Mouse (Mus musculus) cerebellum, postnatal 10 days (tissue): ENCODE measurements at regions not wholly inside any gene's neighbourhood (a gene's known extent, or its start where the extent isn't known, plus 50 kb on each side); places are given as distances from the start of the nearest gene placed in this dataset.

Experiments used
- DNase-seq, 2 experiments: peaks; one replicate each; pipeline ENCODE4 v3.0.0; 2021; ENCODE audit warnings: mixed read lengths in 2 of 2

DNA sequence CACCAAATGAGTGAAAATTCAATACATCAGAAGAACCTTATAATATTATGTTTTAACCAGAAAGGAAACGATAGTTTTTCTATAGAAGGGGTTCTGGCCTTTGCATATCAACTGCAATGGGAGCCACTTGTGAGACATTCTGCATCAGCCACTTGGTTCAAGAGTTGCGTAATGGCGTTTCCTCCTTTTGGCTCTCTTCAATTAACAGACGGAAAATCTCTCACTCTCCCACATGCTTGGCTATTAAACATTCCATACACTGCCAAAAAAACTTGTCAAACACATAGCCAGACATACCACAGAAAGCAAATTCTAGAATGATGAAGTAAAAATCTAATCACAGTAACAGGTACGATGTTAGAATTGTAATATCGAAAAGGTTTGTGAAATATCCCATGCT, 643.1 kb upstream of the Slit2 start:
- DNase-seq: peak in 1 of 2 experiments; percentile 4

DNA sequence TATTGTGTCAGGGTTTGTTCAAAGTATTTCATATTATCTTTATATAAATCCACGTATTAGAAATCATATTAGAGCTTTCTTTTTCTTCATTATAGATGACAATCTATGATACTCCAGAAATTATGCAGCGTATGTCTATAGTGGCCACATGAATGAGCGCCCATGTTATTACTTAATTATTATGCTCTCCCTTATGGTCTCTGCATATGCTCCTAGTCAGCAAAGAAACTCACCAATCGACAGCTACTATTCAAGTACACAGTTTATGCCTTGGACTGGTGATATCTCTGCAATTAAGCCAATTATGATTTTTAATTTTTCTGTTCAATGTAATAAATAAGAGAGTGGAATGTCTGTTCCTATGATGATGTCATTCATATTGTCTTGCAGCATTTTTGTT, 612.8 kb upstream of the Slit2 start:
- no peak for DNase-seq

DNA sequence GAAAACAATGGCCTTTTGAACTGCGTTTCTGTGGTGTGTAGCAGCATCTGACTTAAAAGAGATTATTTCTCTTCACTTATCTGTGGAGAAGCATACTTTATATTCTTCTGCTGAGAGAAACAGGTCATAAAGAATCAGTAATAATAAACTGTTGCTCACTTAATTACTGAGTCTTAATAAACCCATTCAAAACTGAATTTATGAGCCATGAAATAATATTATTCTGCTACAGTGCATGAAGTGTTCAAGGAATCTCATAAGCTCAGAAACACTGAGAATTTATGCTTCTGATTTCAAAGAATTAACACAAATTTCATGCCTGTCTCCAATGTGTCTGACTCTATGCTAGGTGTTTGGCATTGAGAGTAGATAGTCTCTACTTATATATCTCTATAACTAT, 597.0 kb upstream of the Slit2 start:
- no peak for DNase-seq

DNA sequence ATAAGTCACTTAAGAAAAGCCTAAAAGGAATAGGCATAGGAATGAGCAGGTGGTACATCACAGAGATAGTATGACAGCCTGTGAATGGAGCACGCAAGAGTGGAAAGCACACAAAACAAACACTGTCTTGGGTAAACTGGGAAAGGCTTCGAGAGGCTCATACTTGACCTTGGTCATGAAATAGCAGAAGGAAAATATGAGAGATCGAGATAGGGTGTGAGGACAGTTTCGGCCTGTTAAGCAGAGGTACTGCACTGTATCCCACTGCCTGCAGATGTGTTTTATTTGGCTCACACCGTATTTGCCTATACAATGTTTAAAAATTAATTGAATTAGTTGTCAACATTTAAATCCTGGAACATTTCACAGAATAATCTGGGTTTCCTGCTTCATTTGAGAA, 596.2 kb upstream of the Slit2 start:
- no peak for DNase-seq

DNA sequence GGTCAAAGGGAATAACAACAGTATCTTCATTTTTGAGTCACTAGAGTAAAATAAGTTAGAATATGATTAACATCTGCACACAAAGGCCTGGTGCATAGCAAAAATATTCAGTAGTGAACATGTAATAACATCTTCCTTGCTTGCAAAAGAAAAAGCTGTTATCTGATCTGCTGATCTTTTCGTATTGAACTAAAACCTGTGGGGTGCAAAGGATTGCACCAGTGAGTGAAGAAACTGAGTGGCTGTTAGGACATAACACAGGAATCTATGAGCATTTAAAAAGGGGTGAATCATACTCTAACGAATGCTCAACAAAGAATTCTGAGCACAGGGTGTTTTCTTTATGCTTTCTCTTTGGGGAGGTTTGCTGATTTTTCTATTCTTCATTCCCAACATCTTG, 592.2 kb upstream of the Slit2 start:
- no peak for DNase-seq

DNA sequence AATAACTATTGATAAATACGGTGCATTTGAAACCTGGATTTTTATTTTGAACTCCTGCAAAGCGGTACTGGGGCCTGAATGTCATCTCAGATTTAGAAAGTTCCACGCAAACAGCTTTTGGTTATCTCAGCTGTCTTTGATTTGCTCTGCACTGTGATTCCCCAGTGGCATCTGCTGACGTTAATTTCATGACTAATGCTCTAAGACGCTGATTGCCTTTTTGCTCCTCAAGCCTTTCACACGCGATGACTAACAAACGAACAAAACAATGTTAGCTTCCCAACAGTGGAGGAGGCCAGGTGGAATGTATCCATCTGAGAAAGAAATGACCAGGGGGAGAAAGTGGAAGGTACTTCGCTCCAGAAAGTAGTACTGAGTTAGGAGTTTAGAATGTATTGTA, 586.1 kb upstream of the Slit2 start:
- DNase-seq: no peak

DNA sequence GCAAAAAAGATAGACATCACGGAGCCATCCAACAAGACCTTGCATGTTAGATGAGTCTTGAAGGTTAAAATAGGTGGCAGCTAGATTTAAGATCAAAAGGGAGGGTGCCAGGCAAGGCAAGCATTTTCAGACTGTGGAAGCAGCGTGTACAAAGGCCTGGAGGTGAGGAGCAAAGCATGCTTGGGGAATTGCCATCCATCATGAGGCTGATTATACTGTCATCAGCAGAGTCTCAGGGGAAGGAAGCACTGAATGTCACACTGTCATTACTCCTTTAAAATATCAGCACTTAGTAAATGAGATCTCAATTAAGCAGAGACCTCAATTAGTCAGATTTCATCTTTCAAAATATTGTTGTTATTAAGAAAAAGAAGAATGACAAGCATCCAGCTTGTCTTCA, 561.0 kb upstream of the Slit2 start:
- no peak for DNase-seq

DNA sequence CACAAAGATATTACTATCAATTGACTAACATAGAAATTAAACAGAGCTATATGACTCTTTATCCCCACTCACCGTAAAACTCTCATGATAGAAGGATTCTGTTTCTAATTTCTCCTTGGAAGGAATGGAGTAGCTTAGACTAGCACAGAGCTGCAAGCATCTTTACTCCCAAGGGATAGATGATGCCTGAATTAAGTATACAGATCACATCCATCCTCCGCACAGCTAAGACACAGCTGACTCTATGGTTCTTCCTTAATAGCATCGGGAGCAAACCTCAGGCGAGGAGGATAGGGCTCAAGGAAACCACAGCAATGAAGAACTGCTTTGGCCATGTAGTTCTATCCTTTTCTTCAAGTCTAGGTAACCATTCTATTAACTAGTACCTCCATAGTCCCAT, 556.9 kb upstream of the Slit2 start:
- DNase-seq: no peak

DNA sequence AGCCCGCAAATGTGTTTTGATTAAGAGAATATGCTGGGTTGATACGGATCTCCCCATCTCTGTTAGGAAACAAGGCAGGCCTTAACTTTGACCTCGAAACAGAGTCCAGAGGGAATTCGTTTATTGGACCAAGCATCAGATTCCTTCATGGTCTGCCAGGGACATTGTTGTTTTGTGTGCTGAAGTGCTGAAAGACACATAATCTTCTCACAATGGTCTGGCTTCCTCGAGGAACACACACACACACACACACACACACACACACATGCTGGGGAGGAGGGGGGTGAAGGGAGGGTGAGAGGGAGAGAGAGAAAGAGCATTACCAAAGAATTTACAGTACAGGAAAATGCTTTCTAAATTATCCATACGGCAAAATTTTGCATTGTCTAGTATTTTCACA, 556.5 kb upstream of the Slit2 start:
- no peak for DNase-seq

DNA sequence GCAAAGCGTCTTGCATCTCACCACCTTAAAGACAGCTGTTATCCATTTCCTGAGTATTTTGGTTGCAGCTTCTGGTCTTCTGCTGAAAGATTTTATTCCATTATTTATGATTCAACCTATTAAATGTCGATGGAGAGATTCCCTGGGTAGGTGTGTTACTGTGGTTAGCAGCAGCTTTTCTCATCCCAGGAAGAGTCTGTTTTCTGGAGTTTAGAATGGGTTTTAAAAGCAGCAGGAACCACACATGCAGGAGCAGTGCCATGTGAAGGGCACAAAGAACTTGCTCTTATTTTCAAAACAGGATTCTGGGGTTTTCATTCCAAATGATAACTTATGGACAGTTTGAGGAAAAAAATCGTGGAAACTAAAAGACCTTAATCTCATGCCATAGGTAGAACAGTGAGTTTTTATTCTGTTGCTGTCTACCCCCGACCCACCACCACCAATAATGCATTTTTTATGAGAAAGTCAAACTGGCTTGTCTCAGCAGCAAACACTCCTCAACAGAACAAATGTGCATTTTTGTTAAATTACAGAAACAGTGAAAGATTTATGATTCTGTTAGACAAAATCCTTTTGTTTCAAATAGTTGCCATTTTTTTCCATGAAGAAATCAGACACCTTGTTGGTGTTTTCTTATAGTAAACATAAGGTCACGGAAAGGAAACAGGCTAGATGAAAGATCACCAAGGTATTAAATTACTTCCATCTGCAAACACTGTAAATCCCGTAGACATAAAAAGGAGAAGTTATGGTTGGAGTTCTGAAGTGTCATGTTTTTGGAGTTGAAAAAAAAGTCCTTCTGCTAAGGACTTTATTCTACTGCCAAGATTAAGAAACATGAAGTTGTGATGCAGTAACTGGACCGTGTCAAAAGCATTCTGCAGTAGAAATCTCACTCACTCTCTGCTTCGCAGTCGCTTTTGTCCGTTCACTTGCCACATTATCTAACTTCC, 553.4 kb upstream of the Slit2 start:
- no peak for DNase-seq

DNA sequence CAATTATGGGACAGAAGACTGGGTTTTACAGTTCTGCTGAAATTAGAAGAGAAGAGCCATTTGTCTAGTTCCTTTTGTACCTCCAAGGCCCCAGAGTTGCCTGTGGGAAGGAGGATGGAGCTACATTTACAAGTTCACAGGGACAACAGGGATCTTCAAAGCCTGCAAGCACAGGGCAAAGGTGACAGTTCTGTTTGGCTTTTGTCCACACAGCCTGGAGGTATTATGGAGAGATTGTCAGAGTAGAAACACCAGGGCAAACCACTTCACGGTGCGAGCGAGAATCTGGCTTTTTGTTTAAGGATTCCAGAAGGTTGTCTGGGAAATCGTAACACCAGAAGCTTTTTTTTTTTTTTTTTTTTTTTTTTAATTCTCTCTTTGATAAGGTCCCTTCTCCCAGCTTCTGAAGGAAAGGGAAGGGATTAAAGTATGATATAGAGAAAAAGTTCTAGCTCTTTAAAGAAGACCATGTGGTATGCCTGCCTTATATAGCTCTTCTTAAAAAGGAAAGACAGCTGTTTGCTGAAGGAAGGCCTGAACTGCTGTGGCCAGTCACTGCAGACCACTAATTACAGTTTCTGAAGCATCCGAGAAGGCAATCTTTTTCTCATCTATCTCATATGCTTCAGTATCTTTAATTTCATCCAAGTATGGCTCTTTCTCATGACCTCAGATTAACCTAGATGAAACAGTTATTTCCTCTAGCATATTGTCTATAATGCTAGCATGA, 551.2 kb upstream of the Slit2 start:
- peak in 1 of 2 experiments; percentile 4 for DNase-seq

DNA sequence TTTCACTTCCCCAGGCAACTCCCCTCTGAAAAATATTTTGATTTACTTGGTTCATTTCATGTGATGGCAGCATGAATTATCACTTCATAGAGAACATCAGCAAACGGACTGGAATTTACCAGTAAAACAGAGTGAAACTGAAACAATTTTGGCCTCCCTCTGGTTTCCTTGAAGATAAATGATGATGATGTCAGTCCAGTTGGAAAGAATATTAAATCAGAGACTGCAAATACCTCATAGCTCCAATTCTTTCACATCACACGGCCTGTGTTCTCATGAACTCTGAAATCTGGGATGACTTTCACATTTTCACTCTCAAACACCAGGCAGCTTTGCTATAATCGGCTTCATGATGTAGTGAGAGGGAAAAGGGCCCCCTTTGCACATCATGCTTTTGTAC, 546.5 kb upstream of the Slit2 start:
- no peak for DNase-seq

DNA sequence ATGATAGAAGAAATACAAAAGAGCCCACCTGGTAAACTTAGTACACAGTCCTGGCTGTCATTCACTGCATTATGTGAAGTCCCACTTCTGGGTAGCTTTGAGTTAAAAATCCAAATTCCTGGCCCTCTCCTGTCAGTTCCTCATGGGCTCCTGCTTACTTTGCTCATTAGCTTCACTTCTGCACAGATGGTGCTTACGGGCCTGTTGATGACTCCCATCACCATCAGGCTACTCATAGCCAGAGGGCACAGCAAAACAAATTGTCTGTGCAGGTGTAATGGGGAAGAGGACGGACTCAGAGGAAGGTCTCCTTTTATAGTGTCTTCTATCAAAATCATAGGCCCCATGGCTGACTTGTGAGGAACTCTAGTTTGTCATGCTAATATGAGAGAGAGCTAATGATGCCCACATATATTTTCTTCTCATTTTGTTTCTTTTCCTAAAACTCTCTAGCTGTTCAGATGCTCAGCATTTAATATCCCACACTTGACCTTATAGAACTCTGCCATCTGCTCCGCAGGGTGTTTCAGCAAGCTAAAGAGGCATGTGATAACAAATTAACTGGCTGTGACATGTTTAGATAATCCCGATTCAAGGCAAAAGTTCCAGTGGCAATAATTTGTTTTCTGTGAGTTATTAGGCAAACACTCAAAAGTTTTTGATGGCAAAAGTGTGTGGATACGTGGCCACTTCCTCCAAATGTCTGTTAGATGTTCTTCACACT, 536.5 kb upstream of the Slit2 start:
- no peak for DNase-seq

DNA sequence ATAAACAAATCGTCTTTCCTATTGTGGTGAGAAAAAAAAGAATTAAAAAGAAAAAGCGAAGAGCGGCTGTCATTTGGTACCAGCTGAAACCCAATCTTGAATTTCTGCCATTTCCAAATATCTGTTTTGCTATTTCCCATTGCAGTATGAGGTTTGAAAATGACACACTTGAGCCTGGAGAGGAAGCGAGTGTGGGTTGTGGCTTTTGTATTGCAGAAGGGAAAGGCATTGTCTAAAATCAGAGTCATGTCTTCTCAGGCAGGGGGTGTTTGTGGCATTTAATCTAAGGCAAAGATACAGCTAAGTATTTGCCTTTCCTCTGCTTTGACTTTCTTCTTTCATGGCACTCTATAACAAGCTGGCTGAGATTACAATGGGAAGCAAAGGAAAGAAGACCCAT, 518.1 kb upstream of the Slit2 start:
- DNase-seq: no peak

DNA sequence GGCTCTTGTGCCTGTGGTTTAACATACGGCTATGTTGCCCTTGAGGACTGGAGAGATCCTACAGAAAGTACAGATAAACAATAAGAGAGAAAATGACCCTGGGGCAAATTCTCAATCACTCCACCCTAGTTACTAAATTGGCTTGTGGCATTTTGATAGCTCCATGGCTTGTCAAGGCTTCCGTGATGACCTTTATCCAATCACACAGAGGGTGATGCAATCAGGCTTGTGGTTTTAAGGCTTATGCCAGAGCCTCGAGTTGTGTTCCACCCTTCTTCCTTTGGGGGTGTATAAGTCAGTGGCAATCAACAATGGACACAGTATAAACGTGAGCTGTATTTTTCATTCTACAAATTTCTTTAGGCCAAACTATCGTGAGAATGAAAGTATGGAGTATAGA, 513.5 kb upstream of the Slit2 start:
- DNase-seq: no peak

DNA sequence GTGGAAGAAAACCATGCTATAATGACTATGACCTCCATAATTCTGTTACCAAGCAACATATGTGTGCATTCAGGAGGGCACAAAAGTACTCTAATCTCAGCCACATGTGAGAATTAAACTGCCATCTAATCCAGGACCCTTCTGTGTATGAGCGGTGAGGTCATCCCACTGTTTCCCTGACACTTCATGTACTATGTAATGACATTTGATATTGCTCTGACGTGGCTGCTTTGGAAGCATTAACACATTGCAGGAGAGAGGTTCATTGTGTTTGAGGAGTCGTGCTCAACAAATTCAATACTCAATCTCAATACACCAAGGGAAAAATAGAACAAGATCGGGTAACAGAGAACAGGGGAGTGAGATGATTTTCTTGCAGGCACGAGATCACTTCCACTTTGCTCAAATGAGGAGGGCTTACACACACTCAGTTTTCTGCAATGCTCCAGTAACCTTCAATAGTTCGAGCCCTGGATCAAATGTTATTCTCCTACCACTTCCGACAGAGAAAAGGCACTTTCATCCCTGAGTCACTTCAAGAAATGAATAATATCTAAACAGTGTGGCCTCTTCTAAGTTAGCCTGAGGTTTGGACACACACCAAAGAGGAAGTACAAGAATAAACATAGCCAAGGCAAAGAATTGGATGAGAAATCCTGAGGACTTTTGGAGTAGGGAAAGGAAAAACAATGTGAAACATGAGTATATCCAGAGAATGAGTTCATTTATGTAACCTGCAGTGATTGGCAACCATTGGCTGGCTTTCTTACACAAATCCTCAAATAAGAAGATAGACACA, 510.7 kb upstream of the Slit2 start:
- DNase-seq: no peak

DNA sequence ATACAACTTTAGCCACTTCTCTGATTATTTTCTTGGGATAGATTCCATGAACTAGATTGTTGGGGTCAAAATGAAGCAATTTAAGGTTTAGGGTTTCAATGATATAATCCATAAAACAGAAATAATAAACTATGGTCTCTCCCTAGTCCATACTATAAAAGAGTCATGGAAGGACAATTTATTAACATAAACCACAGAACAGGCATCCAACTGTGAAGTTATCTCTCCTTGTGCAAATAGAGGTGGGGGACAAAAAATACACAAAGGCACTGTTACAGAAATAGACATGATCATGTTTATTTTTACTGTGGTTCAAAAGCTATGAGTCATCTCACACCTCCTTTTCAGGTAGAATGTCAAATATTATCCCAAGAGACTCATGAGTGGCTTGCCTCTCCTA, 503.0 kb upstream of the Slit2 start:
- no peak for DNase-seq

DNA sequence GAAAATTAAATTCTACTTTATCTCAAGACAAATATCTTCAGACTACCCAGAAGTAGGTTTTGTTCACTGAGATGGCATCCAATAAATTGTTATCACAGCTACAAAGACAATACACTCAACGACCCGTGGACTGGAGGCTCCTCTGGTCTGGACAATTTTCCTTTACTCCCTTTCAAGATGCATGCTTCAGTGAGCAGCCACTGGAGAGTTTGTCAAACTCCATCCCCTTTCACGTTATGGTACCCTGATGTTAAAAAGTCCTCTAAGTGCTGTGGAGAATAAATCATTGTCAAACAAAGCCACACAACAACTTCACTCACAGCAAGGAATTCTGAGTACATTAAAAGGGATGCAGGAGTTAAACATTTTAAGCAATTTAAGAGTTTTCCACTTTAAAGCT, 486.7 kb upstream of the Slit2 start:
- DNase-seq: no peak

DNA sequence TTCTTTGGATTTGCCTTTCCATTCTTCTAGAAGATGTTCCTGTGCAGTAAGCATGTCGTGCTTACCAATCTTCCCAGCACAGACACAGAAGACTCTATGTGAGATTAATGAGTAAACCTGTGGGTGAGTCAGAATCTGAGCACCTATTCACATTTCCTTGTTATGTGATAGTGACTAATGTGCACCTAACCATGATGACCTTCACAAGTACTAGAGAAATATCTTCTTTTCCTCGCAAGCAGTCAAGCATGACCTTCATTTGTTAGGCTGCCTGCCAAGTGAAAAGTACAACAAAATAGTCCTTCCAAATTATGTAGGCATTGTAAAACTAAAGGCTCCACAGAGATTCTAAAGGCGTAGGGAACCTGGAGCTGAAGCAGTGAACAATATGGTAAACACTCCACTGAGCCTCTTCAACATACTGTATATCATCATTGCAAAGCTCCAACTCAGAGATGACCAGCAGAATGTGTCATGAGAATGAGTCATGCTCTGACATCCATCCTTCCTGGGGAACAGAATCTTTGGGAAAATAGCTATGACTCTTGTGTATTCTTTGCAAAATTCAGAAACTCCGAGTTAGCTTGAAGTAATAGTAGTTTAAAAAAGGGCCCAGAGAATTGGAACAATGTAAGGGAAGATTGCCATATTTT, 480.0 kb upstream of the Slit2 start:
- peak in 1 of 2 experiments; percentile 1 for DNase-seq

DNA sequence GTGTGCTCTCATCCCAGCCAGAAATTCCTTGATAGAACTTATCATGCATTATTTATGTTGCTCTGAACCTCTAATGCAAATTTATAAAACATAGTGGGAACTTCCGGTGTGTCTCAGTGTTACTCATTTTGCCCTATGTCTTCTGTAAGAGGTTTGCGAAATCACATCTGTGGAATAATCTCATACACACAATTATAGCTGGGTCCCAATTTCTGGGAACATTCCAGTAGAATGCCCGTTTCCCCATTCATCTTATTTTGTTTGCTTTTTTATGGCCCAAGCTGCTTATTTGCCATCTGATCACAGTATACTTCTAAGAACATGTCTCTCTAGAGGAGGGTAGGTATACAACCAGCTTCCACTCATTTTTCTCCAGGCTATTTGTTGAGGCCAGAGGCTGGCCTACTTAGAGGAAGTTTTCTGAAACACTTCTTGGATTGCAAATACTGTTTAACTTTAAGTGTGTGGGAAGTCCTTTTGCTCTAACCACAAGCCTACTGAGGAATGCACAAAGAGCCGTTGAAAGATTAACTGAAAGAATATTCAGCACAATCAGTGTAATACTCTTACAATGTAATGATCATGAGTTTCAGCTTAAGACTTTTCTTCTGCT, 474.1 kb upstream of the Slit2 start:
- no peak for DNase-seq

DNA sequence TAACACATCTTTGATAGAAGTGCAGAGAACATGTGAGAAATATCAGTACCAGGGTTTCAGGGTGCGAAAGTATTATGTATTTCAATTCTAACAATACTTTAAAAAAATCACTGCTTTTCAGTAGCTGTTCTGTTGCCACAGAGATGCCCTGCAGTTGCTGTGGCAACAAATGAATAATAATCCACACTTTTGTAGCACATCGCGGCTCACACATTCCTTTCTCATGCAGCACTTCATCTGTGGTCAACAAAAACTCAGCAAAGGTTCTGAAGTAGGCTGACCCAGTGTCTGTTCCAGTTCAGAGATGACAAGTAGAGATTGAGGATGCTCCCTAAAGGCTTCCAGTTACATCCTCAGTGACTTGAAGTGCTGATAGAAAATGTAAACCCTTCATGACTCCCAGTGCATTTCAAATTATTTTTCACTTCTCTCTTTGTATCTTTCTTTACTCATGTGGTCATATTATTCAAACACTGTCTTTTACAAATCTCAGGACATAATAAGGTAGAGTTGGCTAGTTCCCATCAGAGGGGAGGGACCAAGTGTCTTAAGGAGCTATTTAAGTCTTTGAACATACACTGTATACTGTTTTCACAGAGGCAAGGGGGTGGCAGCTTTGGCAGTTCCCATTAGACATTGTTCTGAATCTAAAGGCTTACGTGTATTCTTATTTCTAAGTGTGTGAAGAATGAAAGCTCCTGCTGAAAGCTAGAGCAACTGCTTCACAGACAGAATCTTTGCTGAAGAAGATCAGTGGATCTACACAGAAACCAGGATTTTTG, 460.6 kb upstream of the Slit2 start:
- DNase-seq: no peak
